Mouse (Mus musculus): ENCODE data around the gene Hist1h3i.
"Not testable (repeated sequence)": the region's sequence is repeated elsewhere in the genome, so short reads cannot be mapped to it uniquely, and the experiment has no call there.

GRCm38 (mm10) chr13:21820082-21820890 is 37.1 kb upstream of the Hist1h3i start:
- not testable (repeated sequence) for TF ChIP-seq CTCF (IDR thresholded peaks at IDR 0.05; ENCODE audit: control insufficient read depth, insufficient read depth, insufficient replicate concordance, low read depth, low read length); POLR2A (IDR thresholded peaks at IDR 0.05; ENCODE audit: control insufficient read depth, low read depth, low read length)

Data from testis, adult 2 months (tissue).